Mouse (Mus musculus): Measurements from ENCODE around the gene Psme3. TPM values are rescaled to one million over a fixed set of nuclear protein-coding genes. Genes with fewer than 3 reads are reported as not detected.
A peak's percentile ranks its signal among the peaks of the same experiment; 100 is the strongest.

The Psme3 gene
- polyA plus RNA-seq (2015; fragmentation: Nextera tagmentation; extraction: Ambion mirVana) = 116 and 125 TPM in 2 replicates

GRCm38 (mm10) chr11:101315665-101316500 is at the start of gene Psme3:
Psme3 (plus strand) TSS chr11:101316213.
- Histone ChIP-seq H3K9me3 (no peaks in the 10 kb centered on the region), H3K4me2 (peak within 1 kb of the TSS; percentile 88), H3K4me3 (peak within 1 kb of the TSS; percentile 99), H3K36me3 (peaks cover 32% of the 10 kb centered on the region), H3K9ac (peak within 1 kb of the TSS; percentile 92), H3K4me1 (peaks cover 16% of the 10 kb centered on the region), H3K27ac (peak within 1 kb of the TSS; percentile 76), H3K27me3 (no peaks in the 10 kb centered on the region)
- WGBS = under 1% methylated on average over 54 of the region's 62 CpGs
- ATAC-seq (ENCODE audit: insufficient number of reproducible peaks, low FRiP score, low TSS enrichment, low read depth) = peak; percentile 84

GRCm38 (mm10) chr11:101269577-101270116 is 46.4 kb upstream of the Psme3 start:
- Histone ChIP-seq H3K9ac (no peak overlapping the region), H3K27ac (no peak overlapping the region), H3K4me1 (peaks cover 8% of the 10 kb centered on the region), H3K4me2 (no peak overlapping the region), H3K36me3 (no peaks in the 10 kb centered on the region), H3K4me3 (no peak overlapping the region), H3K9me3 (no peaks in the 10 kb centered on the region), H3K27me3 (peaks cover 25% of the 10 kb centered on the region)
- 22% methylated on average over 10 of the region's 10 CpGs for WGBS
- ATAC-seq (ENCODE audit: insufficient number of reproducible peaks, low FRiP score, low TSS enrichment, low read depth) = no peak

- H3K27ac ChIP-seq = no peak overlapping the region
- H3K4me2 ChIP-seq = no peak overlapping the region
- H3K4me1 ChIP-seq = peaks cover 12% of the 10 kb centered on the region
- no peak overlapping the region for H3K4me3 ChIP-seq
- 59% methylated on average over 3 of the region's 3 CpGs for WGBS
- 0 out of 2 replicates have a peak, but pooled peaks cover 3% of the 10 kb centered on the region for H3K27me3 ChIP-seq
- no peak for ATAC-seq (ENCODE audit: insufficient number of reproducible peaks, low FRiP score, low TSS enrichment, low read depth)
- H3K9ac ChIP-seq = no peak overlapping the region
- peaks cover 12% of the 10 kb centered on the region; the same call in 1 of the 2 replicates for H3K36me3 ChIP-seq
- no peaks in the 10 kb centered on the region for H3K9me3 ChIP-seq
Observed at GRCm38 (mm10) chr11:101272446-101272845, 43.6 kb upstream of the Psme3 start.

GRCm38 (mm10) chr11:101275309-101275708 is 40.7 kb upstream of the Psme3 start:
- Histone ChIP-seq H3K27ac (no peak overlapping the region), H3K9me3 (no peaks in the 10 kb centered on the region), H3K4me3 (no peak overlapping the region), H3K27me3 (peaks cover 5% of the 10 kb centered on the region; the same call in 1 of the 2 replicates), H3K9ac (no peak overlapping the region), H3K36me3 (peaks cover 12% of the 10 kb centered on the region; the same call in 1 of the 2 replicates), H3K4me1 (peaks cover 29% of the 10 kb centered on the region), H3K4me2 (no peak overlapping the region)
- no peak for ATAC-seq (ENCODE audit: insufficient number of reproducible peaks, low FRiP score, low TSS enrichment, low read depth)
- WGBS = 71% methylated on average over 4 of the region's 4 CpGs

- Histone ChIP-seq H3K9ac (no peak overlapping the region), H3K27me3 (peaks cover 5% of the 10 kb centered on the region; the same call in 1 of the 2 replicates), H3K4me2 (no peak overlapping the region), H3K27ac (no peak overlapping the region), H3K36me3 (peaks cover 12% of the 10 kb centered on the region; the same call in 1 of the 2 replicates), H3K4me1 (peaks cover 29% of the 10 kb centered on the region), H3K4me3 (no peak overlapping the region), H3K9me3 (no peaks in the 10 kb centered on the region)
- no peak for ATAC-seq (ENCODE audit: insufficient number of reproducible peaks, low FRiP score, low TSS enrichment, low read depth)
- 39% methylated on average over 27 of the region's 27 CpGs for whole genome bisulfite sequencing
Observed at GRCm38 (mm10) chr11:101276319-101277070, 39.5 kb upstream of the Psme3 start.

- H3K4me2 ChIP-seq = peak overlapping the region; percentile 68
- H3K27me3 ChIP-seq = peaks cover 5% of the 10 kb centered on the region; the same call in 1 of the 2 replicates
- H3K27ac ChIP-seq = no peak overlapping the region
- H3K9me3 ChIP-seq = no peaks in the 10 kb centered on the region
- H3K4me1 ChIP-seq = peaks cover 29% of the 10 kb centered on the region
- 45% methylated on average over 12 of the region's 12 CpGs for WGBS
- no peak for ATAC-seq (ENCODE audit: insufficient number of reproducible peaks, low FRiP score, low TSS enrichment, low read depth)
- peak overlapping the region; percentile 78 for H3K4me3 ChIP-seq
- H3K36me3 ChIP-seq = peaks cover 12% of the 10 kb centered on the region; the same call in 1 of the 2 replicates
- H3K9ac ChIP-seq = 0 out of 2 replicates have a peak overlapping the region, but pooled peaks have one; percentile 67
Observed at GRCm38 (mm10) chr11:101277381-101278222, 38.4 kb upstream of the Psme3 start.

GRCm38 (mm10) chr11:101278223-101279192 is 37.5 kb upstream of the Psme3 start, which contains the start of the genes Cntd1 and Coa3:
Cntd1 (plus strand) TSS chr11:101279012.
Coa3 (minus strand) TSS chr11:101279114.
- peak; percentile 91 for ATAC-seq (ENCODE audit: insufficient number of reproducible peaks, low FRiP score, low TSS enrichment, low read depth)
- H3K4me1 ChIP-seq = peaks cover 29% of the 10 kb centered on the region
- H3K9ac ChIP-seq = peak within 1 kb of the TSS; percentile 67
- H3K36me3 ChIP-seq = peaks cover 12% of the 10 kb centered on the region; the same call in 1 of the 2 replicates
- peak within 1 kb of the TSS; percentile 78 for H3K4me3 ChIP-seq
- peak within 1 kb of the TSS; percentile 78; the same call in 1 of the 2 replicates for H3K27ac ChIP-seq
- WGBS = 8% methylated on average over 45 of the region's 45 CpGs
- H3K27me3 ChIP-seq = peaks cover 5% of the 10 kb centered on the region; the same call in 1 of the 2 replicates
- peak within 1 kb of the TSS; percentile 68 for H3K4me2 ChIP-seq
- no peaks in the 10 kb centered on the region for H3K9me3 ChIP-seq

- H3K27ac ChIP-seq = no peak overlapping the region
- H3K27me3 ChIP-seq = peaks cover 5% of the 10 kb centered on the region; the same call in 1 of the 2 replicates
- no peak for ATAC-seq (ENCODE audit: insufficient number of reproducible peaks, low FRiP score, low TSS enrichment, low read depth)
- WGBS = 55% methylated on average over 14 of the region's 14 CpGs
- peak overlapping the region; percentile 78 for H3K4me3 ChIP-seq
- H3K9ac ChIP-seq = no peak overlapping the region
- H3K4me2 ChIP-seq = peak overlapping the region; percentile 68
- H3K36me3 ChIP-seq = peaks cover 12% of the 10 kb centered on the region; the same call in 1 of the 2 replicates
- H3K9me3 ChIP-seq = no peaks in the 10 kb centered on the region
- H3K4me1 ChIP-seq = peaks cover 29% of the 10 kb centered on the region
Observed at GRCm38 (mm10) chr11:101279193-101279569, 36.8 kb upstream of the Psme3 start.

- Histone ChIP-seq H3K4me3 (no peak overlapping the region), H3K27ac (no peak overlapping the region), H3K9me3 (no peaks in the 10 kb centered on the region), H3K27me3 (peaks cover 5% of the 10 kb centered on the region; the same call in 1 of the 2 replicates), H3K36me3 (peaks cover 9% of the 10 kb centered on the region; the same call in 1 of the 2 replicates), H3K4me1 (peaks cover 29% of the 10 kb centered on the region), H3K9ac (no peak overlapping the region), H3K4me2 (no peak overlapping the region)
- ATAC-seq (ENCODE audit: insufficient number of reproducible peaks, low FRiP score, low TSS enrichment, low read depth) = no peak
- WGBS = 42% methylated on average over 7 of the region's 7 CpGs
Observed at GRCm38 (mm10) chr11:101280837-101281236, 35.2 kb upstream of the Psme3 start.

- Histone ChIP-seq H3K27me3 (peaks cover 5% of the 10 kb centered on the region; the same call in 1 of the 2 replicates), H3K4me3 (no peak overlapping the region), H3K9ac (no peak overlapping the region), H3K36me3 (peaks cover 16% of the 10 kb centered on the region), H3K4me1 (peaks cover 12% of the 10 kb centered on the region), H3K27ac (no peak overlapping the region), H3K9me3 (no peaks in the 10 kb centered on the region), H3K4me2 (no peak overlapping the region)
- WGBS = 37% methylated on average over 5 of the region's 5 CpGs
- no peak for ATAC-seq (ENCODE audit: insufficient number of reproducible peaks, low FRiP score, low TSS enrichment, low read depth)
Observed at GRCm38 (mm10) chr11:101282896-101283295, 33.1 kb upstream of the Psme3 start.

All from limb, embryonic 15.5 days (tissue).